Comparison of ENCODE assay signal across 16 mouse cellular contexts in genomic region chr14:118126301-118126700, GRCm38 (mm10).
"Had no signal": no experiment of that assay in that cellular context is flagged by ENCODE, and none has a peak within 500 bp of the region (broad histone marks: within the 10 kb centered on the region; RNA-seq: fewer than 3 reads in every experiment).

No protein-coding gene starts in this region.

- DNase-seq: retina, postnatal 1 day; right cerebral cortex, adult 18-20 months; right cerebral cortex, postnatal 14 days; right cerebral cortex, postnatal 25 days; right cerebral cortex, postnatal 4 days; spleen, adult 18-20 months; thymus, adult 18-20 months; thymus, adult 2 months; thymus, postnatal 14 days; thymus, postnatal 25 days; thymus, postnatal 36 days; thymus, postnatal 4 days had no signal

- H3K4me2 ChIP-seq: neural tube, embryonic 13.5 days; neural tube, embryonic 15.5 days; stomach, embryonic 15.5 days had no signal

- H3K9ac ChIP-seq: neural tube, embryonic 13.5 days; neural tube, embryonic 15.5 days; stomach, embryonic 15.5 days had no signal

- H3K27ac ChIP-seq: neural tube, embryonic 13.5 days; neural tube, embryonic 15.5 days; stomach, embryonic 15.5 days; stomach, postnatal 0 days had no signal

- H3K9me3 ChIP-seq: neural tube, embryonic 13.5 days; neural tube, embryonic 15.5 days; stomach, embryonic 15.5 days had no signal

- H3K4me3 ChIP-seq: neural tube, embryonic 13.5 days; neural tube, embryonic 15.5 days; stomach, embryonic 15.5 days had no signal

- H3K27me3 ChIP-seq: neural tube, embryonic 13.5 days; neural tube, embryonic 15.5 days; stomach, embryonic 15.5 days had no signal
